7 mouse cellular contexts compared by ENCODE assay signal in genomic region chr3:89962751-89963220, GRCm38 (mm10). TPM values are rescaled to one million over a fixed set of nuclear protein-coding genes. Genes with fewer than 3 reads are reported as not detected.
DNase-seq lines count a peak whose midpoint lies in the region; ATAC-seq and TF ChIP-seq lines count a peak whose summit lies in the region.

No protein-coding gene starts in this region.

- peak overlapping the region; percentile 94 for H3K4me2 ChIP-seq in embryonic facial prominence, embryonic 15.5 days (replicated peaks)
- H3K4me2 ChIP-seq in intestine, embryonic 14.5 days (ENCODE audit: low read length), result peak overlapping the region; percentile 91
- H3K4me2 ChIP-seq in midbrain, postnatal 0 days (ENCODE audit: low read depth, low read length, poor library complexity, severe bottlenecking), result peak overlapping the region; percentile 98

- peak overlapping the region; percentile 89 for H3K9ac ChIP-seq in embryonic facial prominence, embryonic 15.5 days
- H3K9ac ChIP-seq in intestine, embryonic 14.5 days (ENCODE audit: low read length), result peak overlapping the region; percentile 85
- peak overlapping the region; percentile 92 for H3K9ac ChIP-seq in midbrain, postnatal 0 days (replicated peaks; ENCODE audit: low read length, poor library complexity, severe bottlenecking)

- peak; percentile 9 for ATAC-seq in embryonic facial prominence, embryonic 15.5 days (ENCODE audit: insufficient number of reproducible peaks, low FRiP score, low TSS enrichment, low read depth)
- ATAC-seq in intestine, embryonic 14.5 days (replicated peaks; ENCODE audit: low FRiP score, low TSS enrichment, low read depth), result no peak; the same call in 1 of the 2 replicates
- peak; percentile 22 for ATAC-seq in midbrain, postnatal 0 days (ENCODE audit: low FRiP score)

- WGBS in embryonic facial prominence, embryonic 15.5 days, result 0% methylated on average over 30 of the region's 30 CpGs
- WGBS in intestine, embryonic 14.5 days, result 1% methylated on average over 30 of the region's 30 CpGs
- 0% methylated on average over 25 of the region's 30 CpGs for WGBS in midbrain, postnatal 0 days

- intact Hi-C loops in left cerebral cortex, postnatal 36 days (cut with DNase I), result loop anchor here (5.0 kb wide), 3 partner anchors 35 to 115 kb away; partner anchors contain the start of genes 4933434E20Rik, Hax1 and Ubap2l
- intact Hi-C loops in left cerebral cortex, postnatal 4 days (cut with DNase I), result no loop called here

- peak overlapping the region; percentile 96 for H3K4me3 ChIP-seq in embryonic facial prominence, embryonic 15.5 days (replicated peaks)
- H3K4me3 ChIP-seq in intestine, embryonic 14.5 days (ENCODE audit: low read depth, low read length), result peak overlapping the region; percentile 85
- H3K4me3 ChIP-seq in midbrain, postnatal 0 days (ENCODE audit: low read depth, low read length), result peak overlapping the region; percentile 89

- peaks cover 49% of the 10 kb centered on the region for H3K4me1 ChIP-seq in embryonic facial prominence, embryonic 15.5 days
- peaks cover 32% of the 10 kb centered on the region for H3K4me1 ChIP-seq in intestine, embryonic 14.5 days (replicated peaks; ENCODE audit: control insufficient read depth, insufficient read depth, low read length)
- H3K4me1 ChIP-seq in midbrain, postnatal 0 days (ENCODE audit: insufficient read depth, low read length), result peaks cover 33% of the 10 kb centered on the region

- H3K27ac ChIP-seq in embryonic facial prominence, embryonic 15.5 days (replicated peaks), result peak overlapping the region; percentile 98
- H3K27ac ChIP-seq in intestine, embryonic 14.5 days (ENCODE audit: low read depth), result peak overlapping the region; percentile 94
- peak overlapping the region; percentile 84 for H3K27ac ChIP-seq in midbrain, postnatal 0 days (ENCODE audit: low read depth, low read length)

- no peaks in the 10 kb centered on the region for H3K9me3 ChIP-seq in embryonic facial prominence, embryonic 15.5 days (replicated peaks)
- no peaks in the 10 kb centered on the region for H3K9me3 ChIP-seq in intestine, embryonic 14.5 days (ENCODE audit: control insufficient read depth, low read length)
- no peaks in the 10 kb centered on the region for H3K9me3 ChIP-seq in midbrain, postnatal 0 days (ENCODE audit: low read length)

- TF ChIP-seq CTCF in midbrain, postnatal 0 days (IDR thresholded peaks at IDR 0.05), result no peak

- peak; percentile 42 to 52 for DNase-seq in left cerebral cortex, postnatal 36 days (ENCODE audit: low spot score in 2 of 2)
- DNase-seq in left cerebral cortex, postnatal 4 days, result no peak
- peak; percentile 28 for DNase-seq in T-cell, adult 2 months (ENCODE audit: low spot score)
- DNase-seq in intestine, embryonic 14.5 days (ENCODE audit: low spot score), result peak; percentile 78
- peak; percentile 5 for DNase-seq in midbrain, postnatal 0 days (ENCODE audit: low spot score)
- DNase-seq in urinary bladder, postnatal 25 days (ENCODE audit: low spot score), result no peak

- H3K36me3 ChIP-seq in embryonic facial prominence, embryonic 15.5 days, result peaks cover 20% of the 10 kb centered on the region
- peaks cover 6% of the 10 kb centered on the region for H3K36me3 ChIP-seq in intestine, embryonic 14.5 days (ENCODE audit: control insufficient read depth, insufficient read depth, low read length)
- 0 out of 2 replicates have a peak, but pooled peaks cover 4% of the 10 kb centered on the region for H3K36me3 ChIP-seq in midbrain, postnatal 0 days (ENCODE audit: insufficient read depth, low read length)

- H3K27me3 ChIP-seq in embryonic facial prominence, embryonic 15.5 days, result no peaks in the 10 kb centered on the region
- no peaks in the 10 kb centered on the region for H3K27me3 ChIP-seq in intestine, embryonic 14.5 days (replicated peaks; ENCODE audit: control insufficient read depth, insufficient read depth, low read length)
- no peaks in the 10 kb centered on the region for H3K27me3 ChIP-seq in midbrain, postnatal 0 days (ENCODE audit: insufficient read depth, low read length)

RNA-seq across cellular contexts. Expression of gene Atp8b2, which starts 0.5 kb away (rescaled TPM):
- total RNA-seq in left cerebral cortex, postnatal 36 days (2021), result 100 to 1,000 TPM; 108 to 115 TPM
- 10 to 100 TPM; 80.1 to 86.5 TPM for total RNA-seq in left cerebral cortex, postnatal 4 days (2021)
- 19.0 and 19.3 TPM in 2 replicates for polyA plus RNA-seq in embryonic facial prominence, embryonic 15.5 days (2015; fragmentation: Nextera tagmentation; extraction: Ambion mirVana)
- 14.1 and 14.9 TPM in 2 replicates for polyA plus RNA-seq in intestine, embryonic 14.5 days (2014; fragmentation: Nextera tagmentation; extraction: Ambion mirVana)
- 68.9 and 95.4 TPM in 2 replicates for total RNA-seq in midbrain, postnatal 0 days (2014; rRNA removed)
- polyA plus RNA-seq in midbrain, postnatal 0 days (2015; fragmentation: Nextera tagmentation; extraction: Ambion mirVana), result 7.9 and 9.0 TPM in 2 replicates

RNA-seq across cellular contexts. Expression of gene Hax1, which starts 35.8 kb away (rescaled TPM):
- 10 to 100 TPM; 79.4 to 87.6 TPM for total RNA-seq in left cerebral cortex, postnatal 36 days (2021)
- 10 to 100 TPM; 55.0 to 60.9 TPM for total RNA-seq in left cerebral cortex, postnatal 4 days (2021)
- polyA plus RNA-seq in embryonic facial prominence, embryonic 15.5 days (2015; fragmentation: Nextera tagmentation; extraction: Ambion mirVana), result 145 and 152 TPM in 2 replicates
- polyA plus RNA-seq in intestine, embryonic 14.5 days (2014; fragmentation: Nextera tagmentation; extraction: Ambion mirVana), result 121 and 126 TPM in 2 replicates
- total RNA-seq in midbrain, postnatal 0 days (2014; rRNA removed), result 40.6 and 45.7 TPM in 2 replicates
- 71.8 and 77.4 TPM in 2 replicates for polyA plus RNA-seq in midbrain, postnatal 0 days (2015; fragmentation: Nextera tagmentation; extraction: Ambion mirVana)

RNA-seq across cellular contexts. Expression of gene Il6ra, which starts 49.8 kb away (rescaled TPM):
- total RNA-seq in left cerebral cortex, postnatal 36 days (2021), result 1 to 10 TPM; 3.7 to 4.8 TPM
- 1 to 10 TPM; 1.8 to 1.9 TPM for total RNA-seq in left cerebral cortex, postnatal 4 days (2021)
- 3.4 and 3.6 TPM in 2 replicates for polyA plus RNA-seq in embryonic facial prominence, embryonic 15.5 days (2015; fragmentation: Nextera tagmentation; extraction: Ambion mirVana)
- 1.5 and 1.6 TPM in 2 replicates for polyA plus RNA-seq in intestine, embryonic 14.5 days (2014; fragmentation: Nextera tagmentation; extraction: Ambion mirVana)
- total RNA-seq in midbrain, postnatal 0 days (2014; rRNA removed), result 0.99 and 2.0 TPM in 2 replicates
- polyA plus RNA-seq in midbrain, postnatal 0 days (2015; fragmentation: Nextera tagmentation; extraction: Ambion mirVana), result 1.1 and 1.8 TPM in 2 replicates

Comparison
In these comparisons a context has a peak if more than half of its experiments do, and no peak if none do; other contexts are left out.
1. DNase-seq: peak in left cerebral cortex, postnatal 36 days (2 of 2), T-cell, adult 2 months (single experiment), intestine, embryonic 14.5 days (single experiment) and midbrain, postnatal 0 days (single experiment); none in left cerebral cortex, postnatal 4 days (single experiment) and urinary bladder, postnatal 25 days (single experiment).
2. Peak in every context shown above with its lines, with median percentiles within 50 percentile points of each other: H3K27ac ChIP-seq, H3K4me2 ChIP-seq, H3K4me3 ChIP-seq and H3K9ac ChIP-seq.